Comparison of ENCODE assay signal across 8 mouse cellular contexts in the genomic region with DNA sequence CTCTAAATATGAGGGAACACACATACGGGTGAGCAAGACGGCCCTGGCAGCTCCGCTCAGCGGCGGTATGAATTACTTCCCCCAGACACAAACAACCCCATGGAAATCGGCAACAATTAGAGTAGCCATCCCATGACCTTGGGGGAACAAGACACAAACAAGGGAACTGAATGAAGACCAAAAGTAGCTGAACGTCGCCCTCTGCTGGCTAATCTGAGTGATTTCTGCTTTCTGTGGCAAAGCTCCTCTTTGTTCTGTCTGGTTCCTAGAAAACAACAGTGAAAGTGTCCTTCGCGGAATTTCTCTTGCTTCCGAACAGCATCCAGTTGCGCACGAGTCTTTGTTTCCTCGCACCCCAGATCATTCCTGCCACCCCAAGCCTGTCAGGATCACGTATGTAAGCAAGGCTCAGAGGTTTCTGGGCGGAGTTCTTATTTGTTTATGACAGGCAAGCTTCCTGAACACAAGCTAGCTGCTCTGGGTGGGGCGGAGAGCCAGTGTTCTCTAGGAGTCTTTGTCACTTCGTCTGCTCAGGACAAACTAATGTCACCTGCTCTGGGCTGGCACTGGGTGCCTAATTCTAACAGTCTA. TPM values are rescaled to one million over a fixed set of nuclear protein-coding genes. Genes with fewer than 3 reads are reported as not detected.
DNase-seq lines count a peak whose midpoint lies in the region; ATAC-seq and TF ChIP-seq lines count a peak whose summit lies in the region.

Gene Rnasel (plus strand): TSS at position 216 of the 591 bp plus-strand sequence.

- no peaks in the 10 kb centered on the region for H3K36me3 ChIP-seq in forebrain, postnatal 0 days (ENCODE audit: insufficient read depth)
- H3K36me3 ChIP-seq in hindbrain, embryonic 12.5 days: peaks cover 11% of the 10 kb centered on the region
- H3K36me3 ChIP-seq in macrophage (ENCODE audit: inconsistent target): peaks cover 6% of the 10 kb centered on the region; the same call in 1 of the 2 replicates

- peak within 1 kb of the TSS; percentile 76 for H3K9ac ChIP-seq in forebrain, postnatal 0 days
- H3K9ac ChIP-seq in hindbrain, embryonic 12.5 days: peak within 1 kb of the TSS; percentile 79

- peak within 1 kb of the TSS; percentile 65 for H3K4me2 ChIP-seq in forebrain, postnatal 0 days (ENCODE audit: low read depth)
- H3K4me2 ChIP-seq in hindbrain, embryonic 12.5 days (replicated peaks): peak within 1 kb of the TSS; percentile 63

- 2% methylated on average over 18 of the region's 18 CpGs for WGBS in forebrain, postnatal 0 days
- 6% methylated on average over 18 of the region's 18 CpGs for WGBS in hindbrain, embryonic 12.5 days
- WGBS in macrophage (ENCODE audit: missing documents): under 1% methylated on average over 18 of the region's 18 CpGs

- peaks cover 25% of the 10 kb centered on the region for H3K79me2 ChIP-seq in macrophage (ENCODE audit: inconsistent target)

- DNase-seq in T-cell, adult 2 months (ENCODE audit: low spot score): peak; percentile 76
- DNase-seq in cerebellum, adult 8-10 months: peak; percentile 65
- DNase-seq in forebrain, postnatal 0 days: peak; percentile 93
- DNase-seq in layer of hippocampus, postnatal 36 days: peak; percentile 48 to 58
- peak; percentile 73 for DNase-seq in retina, postnatal 7 days (ENCODE audit: low read depth, low spot score)
- peak; percentile 76 for DNase-seq in yolk sac, embryonic 10.5 days (ENCODE audit: low spot score)

- H3K27me3 ChIP-seq in forebrain, postnatal 0 days (ENCODE audit: insufficient read depth, low read length): no peaks in the 10 kb centered on the region
- H3K27me3 ChIP-seq in hindbrain, embryonic 12.5 days: no peaks in the 10 kb centered on the region

- H3K4me3 ChIP-seq in forebrain, postnatal 0 days (ENCODE audit: low read depth, low read length): peak within 1 kb of the TSS; percentile 46
- H3K4me3 ChIP-seq in hindbrain, embryonic 12.5 days: peak within 1 kb of the TSS; percentile 44
- peak within 1 kb of the TSS; percentile 30 for H3K4me3 ChIP-seq in macrophage (ENCODE audit: inconsistent target)

- H3K9me3 ChIP-seq in forebrain, postnatal 0 days (ENCODE audit: low read length): no peaks in the 10 kb centered on the region
- no peaks in the 10 kb centered on the region for H3K9me3 ChIP-seq in hindbrain, embryonic 12.5 days (replicated peaks)

- H3K4me1 ChIP-seq in forebrain, postnatal 0 days (ENCODE audit: insufficient read depth): peaks cover 15% of the 10 kb centered on the region
- H3K4me1 ChIP-seq in hindbrain, embryonic 12.5 days: peaks cover 51% of the 10 kb centered on the region

- ATAC-seq in forebrain, postnatal 0 days: peak; percentile 74
- ATAC-seq in hindbrain, embryonic 12.5 days (ENCODE audit: low FRiP score): peak; percentile 66

- peak within 1 kb of the TSS; percentile 88 for H3K27ac ChIP-seq in forebrain, postnatal 0 days (ENCODE audit: low read depth, low read length)
- peak within 1 kb of the TSS; percentile 88 for H3K27ac ChIP-seq in hindbrain, embryonic 12.5 days
- peak within 1 kb of the TSS; percentile 82 for H3K27ac ChIP-seq in macrophage

- TF ChIP-seq CTCF in forebrain, postnatal 0 days (IDR thresholded peaks at IDR 0.05; ENCODE audit: low read depth): peak; percentile 90

RNA-seq across cellular contexts. Expression of gene Rnasel, which starts in this region (rescaled TPM):
- 39.5 and 43.9 TPM in 2 replicates for total RNA-seq in forebrain, postnatal 0 days (2014; rRNA removed)
- polyA plus RNA-seq in forebrain, postnatal 0 days (2015; fragmentation: Nextera tagmentation; extraction: Ambion mirVana): 10.7 and 19.5 TPM in 2 replicates
- 39.5 and 40.0 TPM in 2 replicates for polyA plus RNA-seq in hindbrain, embryonic 12.5 days (2016; fragmentation: Nextera tagmentation; extraction: Ambion mirVana)
- 1 to 10 TPM; 5.9 to 6.8 TPM for total RNA-seq in layer of hippocampus, postnatal 36 days (2021)
- total RNA-seq in macrophage (2018; cell fraction: chromatin; rRNA removed): 100 to 1,000 TPM in 20 of 26 experiments, 10 to 100 TPM in 6; 49.0 to 419 (median 192) TPM
- total RNA-seq in macrophage (2018; cell fraction: cytosol; rRNA removed): 100 to 1,000 TPM in 25 of 26 experiments, 10 to 100 TPM in 1; 83.8 to 308 (median 169) TPM
- 100 to 1,000 TPM in 25 of 26 experiments, 10 to 100 TPM in 1; 86.5 to 468 (median 181) TPM for total RNA-seq in macrophage (2018; cell fraction: nucleus; rRNA removed)
- 147 to 181 TPM (median 163 TPM) in 3 replicates for polyA plus RNA-seq in macrophage (2018)

Comparison
In these comparisons a context has a peak if more than half of its experiments do, and no peak if none do; other contexts are left out.
1. Peak in every context shown above with its lines: DNase-seq, ATAC-seq, H3K4me3 ChIP-seq and H3K27ac ChIP-seq.